Mouse (Mus musculus): Measurements from ENCODE around the gene Batf. TPM values are rescaled to one million over a fixed set of nuclear protein-coding genes. Genes with fewer than 3 reads are reported as not detected.

The Batf gene
- polyA plus RNA-seq, 1 experiment, result 2.2 TPM

DNA sequence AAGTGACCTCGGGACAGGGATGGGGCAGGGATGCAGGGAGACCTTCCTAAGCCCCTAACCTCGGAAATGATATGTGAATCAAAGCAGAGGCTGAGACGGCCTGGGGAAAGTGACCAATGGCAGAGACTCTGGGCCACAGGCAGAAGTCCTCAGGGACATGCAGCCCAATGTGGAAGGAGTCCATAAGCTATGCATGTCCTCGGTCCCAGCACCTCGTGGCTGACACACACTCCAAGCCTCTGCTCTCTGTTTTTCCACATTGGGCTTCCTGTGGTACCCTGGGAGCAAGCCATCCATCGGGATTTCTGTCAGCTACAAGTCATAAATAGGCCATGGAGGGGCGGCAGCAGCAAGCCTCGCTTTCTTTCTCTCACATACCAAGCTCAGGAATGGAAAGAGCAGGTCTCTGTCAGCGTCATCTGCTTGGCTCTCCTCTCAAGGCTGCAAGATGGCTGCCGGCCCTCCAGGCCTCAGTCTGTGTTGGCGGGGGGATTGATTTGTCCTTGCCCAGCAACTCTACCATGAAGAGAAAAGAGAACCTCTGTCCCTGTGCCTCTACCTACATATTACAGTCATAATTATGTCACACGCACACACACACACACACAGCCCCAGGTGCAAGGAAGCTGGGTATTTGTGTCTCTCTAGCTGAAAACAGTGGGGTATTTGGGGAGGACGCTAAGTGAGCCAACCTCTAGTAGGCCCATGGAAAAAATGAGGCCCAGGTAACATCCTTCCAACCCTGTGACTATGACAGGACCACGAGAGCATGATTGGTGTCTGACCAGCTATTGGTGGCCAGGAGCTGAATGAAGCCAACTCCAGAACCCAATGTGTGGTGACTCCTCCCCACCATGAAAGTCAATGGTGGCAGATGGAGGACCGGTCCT is 15.9 kb downstream of the Batf start:
- Histone ChIP-seq H3K4me3 (ENCODE audit: insufficient read depth, low read length) (no peak overlapping the region), H3K4me1 (ENCODE audit: control insufficient read depth, insufficient read depth, low read length) (peaks cover 6% of the 10 kb centered on the region; the same call in 1 of the 2 replicates), H3K27ac (ENCODE audit: insufficient read depth, low read length) (no peak overlapping the region)
- TF ChIP-seq POLR2A (IDR thresholded peaks at IDR 0.05; ENCODE audit: low read depth, low read length) (no peak), CTCF (IDR thresholded peaks at IDR 0.05; ENCODE audit: borderline replicate concordance, insufficient read depth, low read length) (no peak)

DNA sequence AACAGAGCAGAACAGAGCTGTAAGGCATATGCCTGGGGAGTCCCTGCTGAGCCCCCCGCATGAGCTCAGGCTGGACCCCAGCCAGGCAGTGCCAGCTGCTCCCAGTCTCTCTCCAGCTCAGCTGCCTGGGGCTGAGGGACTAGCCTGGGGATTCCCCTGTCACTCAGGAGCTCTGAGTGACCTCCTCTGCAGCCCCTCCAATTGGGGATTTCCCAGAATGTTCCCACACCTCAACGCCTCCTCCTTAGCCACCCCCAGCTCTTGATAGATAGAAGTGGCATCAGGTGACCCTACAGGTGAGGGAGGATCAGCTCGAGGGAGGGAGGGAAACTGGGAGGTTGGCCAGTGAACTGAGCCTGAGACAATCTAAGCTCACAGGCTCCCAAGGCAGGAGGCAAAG is 17.0 kb downstream of the Batf start:
- H3K4me3 ChIP-seq (ENCODE audit: insufficient read depth, low read length), result no peak overlapping the region
- TF ChIP-seq CTCF (IDR thresholded peaks at IDR 0.05; ENCODE audit: borderline replicate concordance, insufficient read depth, low read length) (no peak), POLR2A (IDR thresholded peaks at IDR 0.05; ENCODE audit: low read depth, low read length) (no peak)
- H3K4me1 ChIP-seq (ENCODE audit: control insufficient read depth, insufficient read depth, low read length), result peaks cover 3% of the 10 kb centered on the region; the same call in 1 of the 2 replicates

DNA sequence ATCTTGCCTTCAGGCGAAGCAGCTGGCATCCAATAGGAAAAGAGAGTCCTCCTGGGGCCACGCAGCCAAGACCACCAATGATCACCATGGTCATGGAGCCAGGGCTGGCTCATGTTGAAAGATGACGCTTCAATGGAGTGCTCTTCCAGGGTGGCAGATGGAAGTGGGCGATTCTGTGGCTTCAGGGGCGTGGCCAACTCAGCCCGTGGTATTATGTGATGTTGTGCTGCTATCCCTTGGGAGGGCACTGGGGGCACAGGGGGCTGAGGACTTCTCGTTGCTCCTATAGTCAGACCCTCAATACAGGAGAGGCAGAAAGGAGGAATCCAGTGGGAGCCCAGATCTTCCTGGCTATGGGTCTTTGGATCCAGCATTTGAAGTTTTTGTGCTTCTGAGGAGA is 18.1 kb downstream of the Batf start:
- no peak overlapping the region for H3K4me3 ChIP-seq (ENCODE audit: insufficient read depth, low read length)
- TF ChIP-seq CTCF (IDR thresholded peaks at IDR 0.05; ENCODE audit: borderline replicate concordance, insufficient read depth, low read length) (no peak), POLR2A (IDR thresholded peaks at IDR 0.05; ENCODE audit: low read depth, low read length) (no peak)
- peak overlapping the region; percentile 62 for H3K27ac ChIP-seq (ENCODE audit: insufficient read depth, low read length)
- H3K4me1 ChIP-seq (ENCODE audit: control insufficient read depth, insufficient read depth, low read length), result peaks cover 3% of the 10 kb centered on the region; the same call in 1 of the 2 replicates

More for the DNA sequence above, 17.0 kb downstream of the Batf start:
- no peak overlapping the region for H3K27ac ChIP-seq (ENCODE audit: insufficient read depth, low read length)

DNA sequence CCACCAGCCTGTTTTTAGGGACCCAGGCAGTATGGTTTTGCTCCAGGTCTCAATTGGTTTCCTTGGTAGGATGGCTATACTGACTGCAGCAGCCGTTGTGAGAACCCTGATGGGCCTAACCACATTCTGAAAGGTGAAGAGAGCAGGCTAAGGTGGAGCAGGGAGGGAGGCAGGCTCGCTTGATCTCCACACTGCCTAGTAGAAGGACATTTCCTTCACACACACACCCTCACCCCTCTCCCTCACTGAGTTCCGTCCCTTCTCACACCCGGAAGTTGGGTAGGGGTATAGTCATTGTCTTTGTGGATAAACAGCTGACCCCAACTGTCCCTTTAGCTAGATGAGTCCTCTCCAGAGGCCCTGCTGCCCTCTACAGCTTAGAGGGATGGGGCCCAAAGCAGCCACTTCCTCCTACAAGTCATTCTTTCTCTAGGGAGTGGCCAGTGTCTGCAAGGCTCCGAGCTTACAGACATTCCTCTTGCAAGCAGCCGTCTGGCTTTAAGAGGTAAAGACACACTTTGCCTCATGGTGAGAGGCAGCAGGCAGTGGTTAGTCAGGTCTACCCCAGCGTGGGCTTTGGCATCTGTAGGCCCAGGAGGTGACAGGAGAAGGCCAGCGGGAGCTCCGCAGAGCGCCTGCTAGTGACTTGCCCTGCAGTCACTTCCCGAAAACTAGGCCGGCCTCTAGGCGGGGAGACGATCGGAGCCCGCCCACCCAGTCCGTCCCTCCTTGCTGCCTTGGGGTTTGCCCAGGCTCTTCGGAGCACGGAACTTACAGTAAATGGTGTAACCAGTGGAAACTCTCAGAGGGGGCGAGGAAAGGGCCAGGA is 18.7 kb downstream of the Batf start:
- Histone ChIP-seq H3K27ac (ENCODE audit: insufficient read depth, low read length) (peak overlapping the region; percentile 74), H3K4me1 (ENCODE audit: control insufficient read depth, insufficient read depth, low read length) (peaks cover 3% of the 10 kb centered on the region; the same call in 1 of the 2 replicates), H3K4me3 (ENCODE audit: insufficient read depth, low read length) (peak overlapping the region; percentile 11)
- peak; percentile 87 for TF ChIP-seq POLR2A (IDR thresholded peaks at IDR 0.05; ENCODE audit: low read depth, low read length)
- TF ChIP-seq CTCF (IDR thresholded peaks at IDR 0.05; ENCODE audit: borderline replicate concordance, insufficient read depth, low read length), result no peak

DNA sequence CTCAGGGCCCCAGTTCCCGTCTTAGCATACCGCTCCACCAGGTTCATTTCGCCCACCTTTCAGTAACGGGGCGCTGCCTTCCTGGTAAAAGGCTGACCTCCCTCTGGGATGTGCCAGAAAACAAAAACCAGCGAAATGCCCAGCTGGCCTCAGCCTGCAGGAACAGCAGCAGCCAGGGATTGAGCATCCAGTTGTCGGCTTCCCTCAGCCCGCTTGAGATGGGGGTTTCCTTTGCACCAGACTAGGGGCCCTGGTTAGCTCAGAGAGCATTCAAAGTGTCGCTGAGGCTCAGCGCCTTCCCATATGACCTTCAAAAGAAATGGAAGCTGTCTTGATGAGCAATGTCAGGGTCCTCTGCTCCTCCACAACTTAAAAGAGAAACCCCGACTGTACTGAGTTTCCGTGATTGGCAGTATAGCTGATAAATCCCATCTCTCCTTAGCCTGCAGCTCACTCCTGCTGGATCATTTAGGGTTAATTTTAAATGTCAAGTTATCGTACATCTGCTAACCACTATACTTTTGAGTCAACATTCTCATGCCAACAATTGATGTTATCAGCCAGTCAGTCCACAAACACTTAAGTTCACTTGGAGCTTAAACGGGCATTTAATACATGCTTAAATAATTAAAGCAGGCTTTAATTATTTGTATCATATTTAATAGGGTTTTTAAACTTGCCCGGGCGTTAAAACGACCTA is 19.5 kb downstream of the Batf start:
- peak overlapping the region; percentile 11 for H3K4me3 ChIP-seq (ENCODE audit: insufficient read depth, low read length)
- H3K27ac ChIP-seq (ENCODE audit: insufficient read depth, low read length), result peak overlapping the region; percentile 74
- H3K4me1 ChIP-seq (ENCODE audit: control insufficient read depth, insufficient read depth, low read length), result peaks cover 3% of the 10 kb centered on the region; the same call in 1 of the 2 replicates
- no peak; the same call in 1 of the 2 replicates for TF ChIP-seq POLR2A (IDR thresholded peaks at IDR 0.05; ENCODE audit: low read depth, low read length)
- TF ChIP-seq CTCF (IDR thresholded peaks at IDR 0.05; ENCODE audit: borderline replicate concordance, insufficient read depth, low read length), result no peak

DNA sequence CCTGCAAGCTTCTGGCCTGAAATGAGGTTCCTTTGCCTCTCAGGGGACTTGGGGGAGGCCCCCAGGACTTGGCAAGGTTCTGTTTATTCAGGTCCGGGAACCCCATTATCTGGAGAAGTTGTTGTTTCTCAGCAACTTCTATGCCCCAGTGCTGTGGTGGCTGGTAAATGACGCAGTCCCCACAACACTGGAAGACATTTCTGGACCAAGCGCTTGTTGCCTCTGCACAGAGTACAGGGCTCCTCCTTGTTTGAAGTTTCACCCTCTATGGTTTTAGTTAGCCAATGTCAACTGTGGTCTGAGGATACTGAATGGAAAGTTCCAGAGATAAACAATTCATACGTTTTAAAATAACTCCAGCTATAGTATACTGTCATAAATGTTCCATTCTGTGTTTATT is 20.4 kb downstream of the Batf start:
- Histone ChIP-seq H3K4me1 (ENCODE audit: control insufficient read depth, insufficient read depth, low read length) (peaks cover 3% of the 10 kb centered on the region; the same call in 1 of the 2 replicates), H3K27ac (ENCODE audit: insufficient read depth, low read length) (no peak overlapping the region), H3K4me3 (ENCODE audit: insufficient read depth, low read length) (no peak overlapping the region)
- TF ChIP-seq POLR2A (IDR thresholded peaks at IDR 0.05; ENCODE audit: low read depth, low read length) (no peak), CTCF (IDR thresholded peaks at IDR 0.05; ENCODE audit: borderline replicate concordance, insufficient read depth, low read length) (no peak)

DNA sequence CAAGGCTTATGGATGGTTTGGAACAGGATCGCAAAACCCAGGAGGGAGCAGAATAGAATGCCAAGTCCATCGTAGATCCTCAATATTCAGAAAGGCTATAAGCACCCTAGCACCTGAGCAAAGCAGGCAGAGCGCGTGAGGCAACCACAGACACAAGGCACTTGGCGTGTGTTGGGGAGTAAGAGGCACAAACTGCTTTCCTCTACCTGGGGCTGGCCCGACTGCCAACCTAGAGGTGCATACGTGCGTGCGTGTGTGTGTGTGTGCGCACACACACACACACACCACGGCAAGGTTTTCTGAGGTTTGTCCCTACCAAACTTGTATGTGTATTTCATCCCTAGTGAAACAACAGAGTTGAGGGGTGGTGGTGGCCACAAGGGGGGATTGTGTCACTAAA is 20.9 kb downstream of the Batf start:
- peaks cover 3% of the 10 kb centered on the region; the same call in 1 of the 2 replicates for H3K4me1 ChIP-seq (ENCODE audit: control insufficient read depth, insufficient read depth, low read length)
- H3K27ac ChIP-seq (ENCODE audit: insufficient read depth, low read length), result no peak overlapping the region
- TF ChIP-seq CTCF (IDR thresholded peaks at IDR 0.05; ENCODE audit: borderline replicate concordance, insufficient read depth, low read length), result no peak
- TF ChIP-seq POLR2A (IDR thresholded peaks at IDR 0.05; ENCODE audit: low read depth, low read length), result no peak
- no peak overlapping the region for H3K4me3 ChIP-seq (ENCODE audit: insufficient read depth, low read length)

DNA sequence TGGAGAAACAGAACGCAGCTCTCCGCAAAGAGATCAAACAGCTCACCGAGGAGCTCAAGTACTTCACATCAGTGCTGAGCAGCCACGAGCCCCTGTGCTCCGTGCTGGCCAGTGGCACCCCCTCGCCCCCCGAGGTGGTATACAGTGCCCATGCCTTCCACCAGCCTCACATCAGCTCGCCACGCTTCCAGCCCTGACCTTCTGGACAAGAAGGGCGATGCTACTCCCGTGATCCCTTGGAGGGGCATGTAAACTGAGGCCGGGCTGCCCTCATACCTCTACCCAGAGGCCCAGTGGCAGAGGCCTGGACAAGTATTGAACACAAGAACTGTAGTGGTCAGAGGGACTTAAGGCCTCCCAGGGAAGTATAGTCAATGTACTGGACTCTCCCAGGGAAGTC is 22.1 kb downstream of the Batf start:
- no peak overlapping the region for H3K27ac ChIP-seq (ENCODE audit: insufficient read depth, low read length)
- H3K4me3 ChIP-seq (ENCODE audit: insufficient read depth, low read length), result no peak overlapping the region
- TF ChIP-seq POLR2A (IDR thresholded peaks at IDR 0.05; ENCODE audit: low read depth, low read length), result no peak
- no peak for TF ChIP-seq CTCF (IDR thresholded peaks at IDR 0.05; ENCODE audit: borderline replicate concordance, insufficient read depth, low read length)
- peaks cover 3% of the 10 kb centered on the region; the same call in 1 of the 2 replicates for H3K4me1 ChIP-seq (ENCODE audit: control insufficient read depth, insufficient read depth, low read length)

DNA sequence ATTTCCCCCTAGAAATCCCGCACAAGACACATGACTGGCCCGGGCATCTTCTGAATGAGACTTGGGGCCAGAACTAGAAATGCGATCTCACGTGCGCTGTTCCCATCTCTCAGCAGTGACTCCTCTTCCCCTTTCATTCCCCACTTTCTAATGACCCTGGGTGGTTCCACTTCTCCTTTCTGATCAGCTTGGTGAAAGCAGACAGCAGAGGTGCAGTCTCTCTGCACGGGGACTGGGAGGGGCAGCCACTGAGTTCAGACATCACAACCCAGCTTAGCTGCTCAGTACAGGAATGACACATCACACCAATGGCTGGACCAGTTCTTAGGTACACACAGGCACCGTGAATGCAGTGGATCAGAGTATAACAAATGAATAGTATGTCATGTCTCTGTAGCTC is 24.2 kb downstream of the Batf start:
- Histone ChIP-seq H3K4me1 (ENCODE audit: control insufficient read depth, insufficient read depth, low read length) (no peaks in the 10 kb centered on the region), H3K4me3 (ENCODE audit: insufficient read depth, low read length) (no peak overlapping the region), H3K27ac (ENCODE audit: insufficient read depth, low read length) (no peak overlapping the region)
- TF ChIP-seq CTCF (IDR thresholded peaks at IDR 0.05; ENCODE audit: borderline replicate concordance, insufficient read depth, low read length) (no peak), POLR2A (IDR thresholded peaks at IDR 0.05; ENCODE audit: low read depth, low read length) (no peak)
